Mouse (Mus musculus): ENCODE results near the gene Vangl2. TPM values are rescaled to one million over a fixed set of nuclear protein-coding genes. Genes with fewer than 3 reads are reported as not detected.
A peak's percentile ranks its signal among the peaks of the same experiment; 100 is the strongest.

Gene Vangl2
- 40.5 and 42.7 TPM in 2 replicates for polyA plus RNA-seq (2015; fragmentation: Nextera tagmentation; extraction: Ambion mirVana)

DNA sequence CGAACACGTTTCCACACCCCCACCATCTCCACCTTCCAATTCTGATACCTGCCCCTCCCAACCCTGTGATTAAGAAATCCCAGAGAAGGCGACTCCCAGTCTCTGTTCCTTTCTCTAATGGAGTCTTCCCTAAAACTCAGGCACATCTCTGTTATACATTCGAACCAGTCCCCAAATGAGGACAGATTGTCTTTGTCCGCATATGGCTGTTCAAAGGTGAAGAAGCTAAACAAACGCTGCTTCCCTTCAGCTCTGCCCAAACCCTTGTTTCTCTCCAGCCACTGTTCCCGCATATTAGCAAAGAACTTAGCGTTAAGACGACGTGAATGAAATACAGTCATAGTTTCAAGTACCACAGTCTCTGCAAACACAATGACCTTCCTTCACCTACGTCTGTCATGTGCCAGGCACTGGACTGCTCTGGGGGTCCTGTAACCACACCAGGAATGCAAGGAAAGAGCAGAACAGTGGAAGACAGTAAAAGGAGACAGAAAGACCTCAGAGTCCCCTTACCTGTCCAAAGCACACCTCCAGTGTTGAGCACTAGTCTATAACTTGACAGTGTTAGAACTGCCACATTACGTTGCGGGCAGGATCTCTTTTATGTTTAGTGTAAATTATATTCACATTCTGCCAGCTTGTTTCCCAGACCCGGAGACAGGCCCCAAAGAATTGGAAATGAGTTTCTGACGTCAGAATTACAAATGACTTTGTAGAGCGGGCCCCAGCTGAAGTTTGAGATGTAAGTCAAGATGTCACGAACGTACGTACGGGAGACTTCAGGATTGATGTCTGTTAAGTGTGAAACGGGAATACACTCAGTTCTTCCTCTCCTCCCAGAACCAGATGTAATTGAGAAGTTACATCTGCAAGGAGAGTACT, at the start of gene Vangl2:
Vangl2 (minus strand) TSS at position 51 of the 882 bp plus-strand sequence.
- ATAC-seq: no peak
- 14% methylated on average over 21 of the region's 21 CpGs for WGBS
- Histone ChIP-seq H3K9ac (replicated peaks; ENCODE audit: low read depth, low read length) (peak within 1 kb of the TSS; percentile 98), H3K4me2 (ENCODE audit: low read length) (peak within 1 kb of the TSS; percentile 97), H3K4me3 (replicated peaks; ENCODE audit: low read length) (peak within 1 kb of the TSS; percentile 93), H3K9me3 (ENCODE audit: control insufficient read depth, low read length) (no peaks in the 10 kb centered on the region), H3K36me3 (ENCODE audit: control insufficient read depth, insufficient read depth) (no peaks in the 10 kb centered on the region), H3K27ac (ENCODE audit: low read length) (peak within 1 kb of the TSS; percentile 97), H3K4me1 (replicated peaks; ENCODE audit: control insufficient read depth, insufficient read depth, low read length) (peaks cover 37% of the 10 kb centered on the region), H3K27me3 (replicated peaks; ENCODE audit: control insufficient read depth, insufficient read depth, low read length) (no peaks in the 10 kb centered on the region)

GRCm38 (mm10) chr1:172077981-172078380, 49.7 kb upstream of the Vangl2 start:
- H3K9me3 ChIP-seq (ENCODE audit: control insufficient read depth, low read length): no peaks in the 10 kb centered on the region
- no peak overlapping the region for H3K27ac ChIP-seq (ENCODE audit: low read length)
- H3K27me3 ChIP-seq (replicated peaks; ENCODE audit: control insufficient read depth, insufficient read depth, low read length): no peaks in the 10 kb centered on the region
- H3K4me1 ChIP-seq (replicated peaks; ENCODE audit: control insufficient read depth, insufficient read depth, low read length): peaks cover 5% of the 10 kb centered on the region
- no peak overlapping the region for H3K4me3 ChIP-seq (replicated peaks; ENCODE audit: low read length)
- no peak overlapping the region for H3K9ac ChIP-seq (replicated peaks; ENCODE audit: low read depth, low read length)
- 77% methylated on average over 5 of the region's 5 CpGs for WGBS
- H3K36me3 ChIP-seq (ENCODE audit: control insufficient read depth, insufficient read depth): peaks cover 21% of the 10 kb centered on the region
- ATAC-seq: no peak
- H3K4me2 ChIP-seq (ENCODE audit: low read length): no peak overlapping the region

GRCm38 (mm10) chr1:172072604-172073003, 44.4 kb upstream of the Vangl2 start:
- ATAC-seq: no peak
- Histone ChIP-seq H3K36me3 (ENCODE audit: control insufficient read depth, insufficient read depth) (peaks cover 60% of the 10 kb centered on the region), H3K4me3 (replicated peaks; ENCODE audit: low read length) (no peak overlapping the region), H3K4me1 (replicated peaks; ENCODE audit: control insufficient read depth, insufficient read depth, low read length) (no peaks in the 10 kb centered on the region; the same call in 1 of the 2 replicates), H3K27ac (ENCODE audit: low read length) (no peak overlapping the region), H3K27me3 (replicated peaks; ENCODE audit: control insufficient read depth, insufficient read depth, low read length) (no peaks in the 10 kb centered on the region), H3K9ac (replicated peaks; ENCODE audit: low read depth, low read length) (no peak overlapping the region), H3K9me3 (ENCODE audit: control insufficient read depth, low read length) (no peaks in the 10 kb centered on the region), H3K4me2 (ENCODE audit: low read length) (no peak overlapping the region)
- WGBS: 95% methylated on average over 7 of the region's 7 CpGs

DNA sequence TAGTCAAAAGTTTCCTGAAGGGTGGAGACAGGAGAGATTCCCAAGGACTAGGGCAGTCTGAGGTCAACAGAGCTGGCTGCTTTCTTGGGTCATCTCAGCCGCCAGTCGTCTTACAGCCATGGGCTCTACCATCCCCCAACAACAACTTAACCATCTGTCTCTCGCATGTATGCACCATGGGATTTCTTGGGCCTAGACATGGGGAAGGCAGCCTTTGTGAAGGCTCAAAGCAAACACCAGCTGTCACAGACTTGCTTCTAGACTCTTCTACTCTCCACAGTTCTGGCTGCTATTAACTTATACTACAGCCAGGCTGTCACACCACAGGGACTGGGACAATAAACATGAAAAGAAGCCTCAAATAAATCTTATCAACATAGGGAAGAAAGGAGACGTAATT, 43.3 kb upstream of the Vangl2 start:
- peaks cover 69% of the 10 kb centered on the region for H3K36me3 ChIP-seq (ENCODE audit: control insufficient read depth, insufficient read depth)
- H3K27ac ChIP-seq (ENCODE audit: low read length): peak overlapping the region; percentile 62
- no peaks in the 10 kb centered on the region for H3K27me3 ChIP-seq (replicated peaks; ENCODE audit: control insufficient read depth, insufficient read depth, low read length)
- WGBS: 63% methylated on average over 4 of the region's 4 CpGs
- ATAC-seq: peak; percentile 79
- no peak overlapping the region for H3K4me2 ChIP-seq (ENCODE audit: low read length)
- no peak overlapping the region for H3K4me3 ChIP-seq (replicated peaks; ENCODE audit: low read length)
- no peak overlapping the region for H3K9ac ChIP-seq (replicated peaks; ENCODE audit: low read depth, low read length)
- no peaks in the 10 kb centered on the region; the same call in 1 of the 2 replicates for H3K4me1 ChIP-seq (replicated peaks; ENCODE audit: control insufficient read depth, insufficient read depth, low read length)
- no peaks in the 10 kb centered on the region for H3K9me3 ChIP-seq (ENCODE audit: control insufficient read depth, low read length)

- H3K9me3 ChIP-seq (ENCODE audit: control insufficient read depth, low read length): no peaks in the 10 kb centered on the region
- H3K4me3 ChIP-seq (replicated peaks; ENCODE audit: low read length): no peak overlapping the region
- WGBS: 88% methylated on average over 6 of the region's 6 CpGs
- peaks cover 76% of the 10 kb centered on the region for H3K36me3 ChIP-seq (ENCODE audit: control insufficient read depth, insufficient read depth)
- no peak for ATAC-seq
- no peaks in the 10 kb centered on the region for H3K27me3 ChIP-seq (replicated peaks; ENCODE audit: control insufficient read depth, insufficient read depth, low read length)
- no peak overlapping the region for H3K4me2 ChIP-seq (ENCODE audit: low read length)
- no peaks in the 10 kb centered on the region; the same call in 1 of the 2 replicates for H3K4me1 ChIP-seq (replicated peaks; ENCODE audit: control insufficient read depth, insufficient read depth, low read length)
- no peak overlapping the region for H3K27ac ChIP-seq (ENCODE audit: low read length)
- no peak overlapping the region for H3K9ac ChIP-seq (replicated peaks; ENCODE audit: low read depth, low read length)
Observed at GRCm38 (mm10) chr1:172070227-172070626, 42.0 kb upstream of the Vangl2 start.

- 0 out of 2 replicates have a peak overlapping the region, but pooled peaks have one; percentile 6 for H3K9ac ChIP-seq (replicated peaks; ENCODE audit: low read depth, low read length)
- H3K4me1 ChIP-seq (replicated peaks; ENCODE audit: control insufficient read depth, insufficient read depth, low read length): peaks cover 6% of the 10 kb centered on the region
- no peaks in the 10 kb centered on the region for H3K27me3 ChIP-seq (replicated peaks; ENCODE audit: control insufficient read depth, insufficient read depth, low read length)
- H3K4me2 ChIP-seq (ENCODE audit: low read length): no peak overlapping the region
- 59% methylated on average over 13 of the region's 13 CpGs for WGBS
- ATAC-seq: peak; percentile 68
- no peak overlapping the region for H3K4me3 ChIP-seq (replicated peaks; ENCODE audit: low read length)
- peak overlapping the region; percentile 52; the same call in 1 of the 2 replicates for H3K27ac ChIP-seq (ENCODE audit: low read length)
- H3K9me3 ChIP-seq (ENCODE audit: control insufficient read depth, low read length): no peaks in the 10 kb centered on the region
- peaks cover 36% of the 10 kb centered on the region for H3K36me3 ChIP-seq (ENCODE audit: control insufficient read depth, insufficient read depth)
Observed at GRCm38 (mm10) chr1:172064613-172065141, 36.4 kb upstream of the Vangl2 start.

GRCm38 (mm10) chr1:172063291-172064023, 35.2 kb upstream of the Vangl2 start:
- 63% methylated on average over 4 of the region's 4 CpGs for WGBS
- Histone ChIP-seq H3K27ac (ENCODE audit: low read length) (no peak overlapping the region), H3K9me3 (ENCODE audit: control insufficient read depth, low read length) (no peaks in the 10 kb centered on the region), H3K4me3 (replicated peaks; ENCODE audit: low read length) (no peak overlapping the region), H3K36me3 (ENCODE audit: control insufficient read depth, insufficient read depth) (peaks cover 27% of the 10 kb centered on the region), H3K4me2 (ENCODE audit: low read length) (no peak overlapping the region), H3K27me3 (replicated peaks; ENCODE audit: control insufficient read depth, insufficient read depth, low read length) (no peaks in the 10 kb centered on the region), H3K9ac (replicated peaks; ENCODE audit: low read depth, low read length) (no peak overlapping the region), H3K4me1 (replicated peaks; ENCODE audit: control insufficient read depth, insufficient read depth, low read length) (peaks cover 13% of the 10 kb centered on the region)
- ATAC-seq: no peak

DNA sequence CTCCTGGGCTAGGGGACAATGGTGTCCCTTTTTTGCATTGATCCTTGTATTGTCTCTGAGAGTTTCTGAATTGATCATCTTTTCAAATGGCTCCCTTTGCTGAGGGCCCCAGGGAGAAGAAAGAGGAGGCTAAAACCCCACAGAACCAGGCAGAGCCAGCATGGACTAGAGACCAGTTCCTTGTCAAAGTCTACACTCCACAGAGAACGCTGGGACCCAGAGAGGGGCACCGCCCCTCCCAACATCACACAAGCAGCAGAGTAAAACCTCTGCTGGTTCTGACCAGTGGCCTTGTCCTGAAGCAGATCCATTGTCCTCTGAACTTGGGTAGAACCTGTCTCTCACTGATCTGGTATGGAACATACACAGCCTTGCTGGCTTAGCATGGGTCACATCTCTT, 33.9 kb upstream of the Vangl2 start:
- H3K9me3 ChIP-seq (ENCODE audit: control insufficient read depth, low read length): no peaks in the 10 kb centered on the region
- ATAC-seq: no peak
- no peak overlapping the region for H3K4me3 ChIP-seq (replicated peaks; ENCODE audit: low read length)
- no peak overlapping the region for H3K4me2 ChIP-seq (ENCODE audit: low read length)
- H3K4me1 ChIP-seq (replicated peaks; ENCODE audit: control insufficient read depth, insufficient read depth, low read length): peaks cover 20% of the 10 kb centered on the region
- H3K27me3 ChIP-seq (replicated peaks; ENCODE audit: control insufficient read depth, insufficient read depth, low read length): no peaks in the 10 kb centered on the region
- no peak overlapping the region for H3K27ac ChIP-seq (ENCODE audit: low read length)
- 88% methylated on average over 2 of the region's 2 CpGs for WGBS
- no peak overlapping the region for H3K9ac ChIP-seq (replicated peaks; ENCODE audit: low read depth, low read length)
- peaks cover 13% of the 10 kb centered on the region for H3K36me3 ChIP-seq (ENCODE audit: control insufficient read depth, insufficient read depth)

- H3K4me2 ChIP-seq (ENCODE audit: low read length): no peak overlapping the region
- H3K9ac ChIP-seq (replicated peaks; ENCODE audit: low read depth, low read length): no peak overlapping the region
- H3K27ac ChIP-seq (ENCODE audit: low read length): 0 out of 2 replicates have a peak overlapping the region, but pooled peaks have one; percentile 5
- H3K36me3 ChIP-seq (ENCODE audit: control insufficient read depth, insufficient read depth): peaks cover 6% of the 10 kb centered on the region
- 0 out of 2 replicates have a peak, but pooled peaks have one; percentile 4 for ATAC-seq
- no peak overlapping the region for H3K4me3 ChIP-seq (replicated peaks; ENCODE audit: low read length)
- H3K4me1 ChIP-seq (replicated peaks; ENCODE audit: control insufficient read depth, insufficient read depth, low read length): peaks cover 21% of the 10 kb centered on the region
- H3K27me3 ChIP-seq (replicated peaks; ENCODE audit: control insufficient read depth, insufficient read depth, low read length): no peaks in the 10 kb centered on the region
- 11% methylated on average over 8 of the region's 8 CpGs for WGBS
- H3K9me3 ChIP-seq (ENCODE audit: control insufficient read depth, low read length): no peaks in the 10 kb centered on the region
Observed at GRCm38 (mm10) chr1:172061217-172061616, 33.0 kb upstream of the Vangl2 start.
